In the genomic region with DNA sequence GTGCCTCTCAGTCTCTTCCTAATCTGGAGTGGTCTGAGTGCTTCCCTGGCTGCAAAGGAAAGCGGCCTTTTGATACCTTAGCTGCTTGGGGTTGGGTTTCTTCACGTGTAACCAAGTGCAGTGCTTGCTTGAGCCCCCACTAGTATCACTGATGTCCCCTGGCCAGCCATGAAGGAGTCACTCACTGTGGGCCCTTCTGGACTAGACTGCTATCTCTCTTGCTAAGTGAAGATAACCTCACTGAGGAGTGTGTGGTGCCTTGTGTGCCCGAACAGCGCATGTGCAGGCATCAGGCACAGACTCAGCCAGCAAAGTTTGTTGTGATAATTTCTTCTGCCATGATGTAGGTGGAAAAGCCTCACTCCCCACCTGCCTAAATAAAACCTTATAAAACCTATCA, we compare ENCODE assay signal across 11 mouse cellular contexts. TPM values are rescaled to one million over a fixed set of nuclear protein-coding genes. Genes with fewer than 3 reads are reported as not detected.
DNase-seq lines count a peak whose midpoint lies in the region; ATAC-seq lines count a peak whose summit lies in the region.
"Had no signal": no experiment of that assay in that cellular context is flagged by ENCODE, and none has a peak within 500 bp of the region (broad histone marks: within the 10 kb centered on the region; RNA-seq: fewer than 3 reads in every experiment).

No protein-coding gene starts in this region.

- no peak overlapping the region for H3K4me3 ChIP-seq in forebrain, embryonic 13.5 days
- no peak overlapping the region for H3K4me3 ChIP-seq in forebrain, embryonic 11.5 days (ENCODE audit: low read depth, low read length)
- 0 out of 2 replicates have a peak overlapping the region, but pooled peaks have one; percentile 0 for H3K4me3 ChIP-seq in midbrain, embryonic 12.5 days
- H3K4me3 ChIP-seq in midbrain, embryonic 10.5 days: no peak overlapping the region
- H3K4me3 ChIP-seq in neural tube, embryonic 14.5 days (ENCODE audit: low read depth, low read length): no peak overlapping the region
- H3K4me3 ChIP-seq: limb, embryonic 15.5 days had no signal

- H3K4me2 ChIP-seq in forebrain, embryonic 13.5 days: peak overlapping the region; percentile 3
- H3K4me2 ChIP-seq in forebrain, embryonic 11.5 days (ENCODE audit: low read depth, low read length, severe bottlenecking): no peak overlapping the region
- peak overlapping the region; percentile 17; the same call in 1 of the 2 replicates for H3K4me2 ChIP-seq in midbrain, embryonic 12.5 days (replicated peaks)
- H3K4me2 ChIP-seq in neural tube, embryonic 14.5 days (ENCODE audit: low read depth, low read length): peak overlapping the region; percentile 17; the same call in 1 of the 2 replicates
- H3K4me2 ChIP-seq: limb, embryonic 15.5 days had no signal

- H3K4me1 ChIP-seq in forebrain, embryonic 13.5 days: peaks cover 64% of the 10 kb centered on the region
- no peaks in the 10 kb centered on the region; the same call in 1 of the 2 replicates for H3K4me1 ChIP-seq in forebrain, embryonic 11.5 days (replicated peaks; ENCODE audit: control insufficient read depth, insufficient read depth, low read length)
- peaks cover 40% of the 10 kb centered on the region for H3K4me1 ChIP-seq in midbrain, embryonic 12.5 days
- peaks cover 43% of the 10 kb centered on the region for H3K4me1 ChIP-seq in midbrain, embryonic 10.5 days
- peaks cover 33% of the 10 kb centered on the region for H3K4me1 ChIP-seq in neural tube, embryonic 14.5 days (ENCODE audit: control insufficient read depth, insufficient read depth, low read length)

- H3K27me3 ChIP-seq in forebrain, embryonic 13.5 days: no peaks in the 10 kb centered on the region
- H3K27me3 ChIP-seq in forebrain, embryonic 11.5 days (ENCODE audit: control insufficient read depth, insufficient read depth, low read length): no peaks in the 10 kb centered on the region
- H3K27me3 ChIP-seq in midbrain, embryonic 12.5 days: no peaks in the 10 kb centered on the region
- no peaks in the 10 kb centered on the region for H3K27me3 ChIP-seq in midbrain, embryonic 10.5 days (ENCODE audit: low read depth, poor library complexity, severe bottlenecking)
- no peaks in the 10 kb centered on the region for H3K27me3 ChIP-seq in neural tube, embryonic 14.5 days (ENCODE audit: control insufficient read depth, insufficient read depth, low read length)
- H3K27me3 ChIP-seq: limb, embryonic 15.5 days had no signal

- H3K9me3 ChIP-seq in forebrain, embryonic 13.5 days (replicated peaks): no peaks in the 10 kb centered on the region
- H3K9me3 ChIP-seq in forebrain, embryonic 11.5 days (ENCODE audit: control insufficient read depth, low read length): no peaks in the 10 kb centered on the region
- no peaks in the 10 kb centered on the region for H3K9me3 ChIP-seq in midbrain, embryonic 12.5 days
- no peaks in the 10 kb centered on the region for H3K9me3 ChIP-seq in midbrain, embryonic 10.5 days (replicated peaks)
- H3K9me3 ChIP-seq in neural tube, embryonic 14.5 days (ENCODE audit: control insufficient read depth, low read length): no peaks in the 10 kb centered on the region
- H3K9me3 ChIP-seq: limb, embryonic 15.5 days had no signal

- H3K36me3 ChIP-seq in forebrain, embryonic 13.5 days (ENCODE audit: poor library complexity, severe bottlenecking): peaks cover 55% of the 10 kb centered on the region
- H3K36me3 ChIP-seq in forebrain, embryonic 11.5 days (ENCODE audit: control insufficient read depth, insufficient read depth, low read length): no peaks in the 10 kb centered on the region; the same call in 1 of the 2 replicates
- H3K36me3 ChIP-seq in midbrain, embryonic 12.5 days: peaks cover 44% of the 10 kb centered on the region
- H3K36me3 ChIP-seq in midbrain, embryonic 10.5 days: peaks cover 92% of the 10 kb centered on the region
- H3K36me3 ChIP-seq in neural tube, embryonic 14.5 days (ENCODE audit: control insufficient read depth, insufficient read depth, low read length): no peaks in the 10 kb centered on the region

- WGBS in forebrain, embryonic 13.5 days: 80% methylated on average over 4 of the region's 4 CpGs
- 70% methylated on average over 4 of the region's 4 CpGs for WGBS in forebrain, embryonic 11.5 days
- WGBS in midbrain, embryonic 12.5 days: 80% methylated on average over 4 of the region's 4 CpGs
- WGBS in midbrain, embryonic 10.5 days: 77% methylated on average over 4 of the region's 4 CpGs
- WGBS in neural tube, embryonic 14.5 days: 77% methylated on average over 4 of the region's 4 CpGs

- DNase-seq in forebrain, embryonic 11.5 days (ENCODE audit: low spot score): no peak
- DNase-seq in midbrain, embryonic 10.5 days (ENCODE audit: low spot score): no peak
- DNase-seq in induced T-regulatory cell, adult 2 months (ENCODE audit: low read depth): peak; percentile 53
- DNase-seq in T-cell, adult 2 months (ENCODE audit: low spot score): no peak
- DNase-seq in adrenal gland, postnatal 10 days: no peak
- DNase-seq: heart, adult 11 months; right cerebral cortex, postnatal 25 days had no signal

- no peak overlapping the region for H3K27ac ChIP-seq in forebrain, embryonic 13.5 days
- no peak overlapping the region for H3K27ac ChIP-seq in forebrain, embryonic 11.5 days (ENCODE audit: low read depth, low read length)
- no peak overlapping the region for H3K27ac ChIP-seq in midbrain, embryonic 12.5 days (replicated peaks)
- no peak overlapping the region; the same call in 1 of the 2 replicates for H3K27ac ChIP-seq in midbrain, embryonic 10.5 days (replicated peaks)
- no peak overlapping the region for H3K27ac ChIP-seq in neural tube, embryonic 14.5 days (ENCODE audit: low read depth, low read length)
- H3K27ac ChIP-seq: limb, embryonic 15.5 days had no signal

- no peak overlapping the region for H3K9ac ChIP-seq in forebrain, embryonic 13.5 days
- no peak overlapping the region for H3K9ac ChIP-seq in forebrain, embryonic 11.5 days (ENCODE audit: low read length)
- H3K9ac ChIP-seq in midbrain, embryonic 12.5 days (replicated peaks): no peak overlapping the region
- no peak overlapping the region for H3K9ac ChIP-seq in neural tube, embryonic 14.5 days (replicated peaks; ENCODE audit: low read depth, low read length)
- H3K9ac ChIP-seq: limb, embryonic 15.5 days had no signal

- ATAC-seq in forebrain, embryonic 13.5 days: no peak
- no peak for ATAC-seq in forebrain, embryonic 11.5 days (replicated peaks; ENCODE audit: low FRiP score)
- no peak for ATAC-seq in midbrain, embryonic 12.5 days (ENCODE audit: low FRiP score, low read depth)
- peak; percentile 12; the same call in 1 of the 2 replicates for ATAC-seq in neural tube, embryonic 14.5 days (ENCODE audit: low read depth)

RNA-seq across cellular contexts. Expression of a gene that starts 8.9 kb away (rescaled TPM):
- polyA plus RNA-seq in forebrain, embryonic 13.5 days (2015; fragmentation: Nextera tagmentation; extraction: Ambion mirVana): 52.9 and 55.0 TPM in 2 replicates
- polyA plus RNA-seq in forebrain, embryonic 11.5 days (2014; fragmentation: Nextera tagmentation; extraction: Ambion mirVana): 35.9 and 40.2 TPM in 2 replicates
- polyA plus RNA-seq in midbrain, embryonic 12.5 days (2016; fragmentation: Nextera tagmentation; extraction: Ambion mirVana): 55.8 and 63.5 TPM in 2 replicates
- polyA plus RNA-seq in midbrain, embryonic 10.5 days (2016; fragmentation: Nextera tagmentation; extraction: Ambion mirVana): 30.5 and 38.9 TPM in 2 replicates
- 51.1 and 53.3 TPM in 2 replicates for polyA plus RNA-seq in neural tube, embryonic 14.5 days (2014; fragmentation: Nextera tagmentation; extraction: Ambion mirVana)
- 100 to 1,000 TPM; 107 to 168 TPM for total RNA-seq in adrenal gland, postnatal 10 days (2021)
